Mouse (Mus musculus) kidney, postnatal 25 days (tissue): Measurements from ENCODE around the gene Fgl2.

ENCODE experiments used
- DNase-seq, 2 experiments: peaks; one replicate each; pipeline ENCODE4 v3.0.0; 2021; ENCODE audit warnings: mixed read lengths in 2 of 2

The Fgl2 gene

GRCm38 (mm10) chr5:21384252-21384960, 12.0 kb downstream of the Fgl2 start:
- DNase-seq = no peak

GRCm38 (mm10) chr5:21384976-21385375, 12.5 kb downstream of the Fgl2 start:
- DNase-seq = no peak

- DNase-seq = no peak
These were observed 14.0 kb downstream of the Fgl2 start for GRCm38 (mm10) chr5:21386432-21386831.

DNA sequence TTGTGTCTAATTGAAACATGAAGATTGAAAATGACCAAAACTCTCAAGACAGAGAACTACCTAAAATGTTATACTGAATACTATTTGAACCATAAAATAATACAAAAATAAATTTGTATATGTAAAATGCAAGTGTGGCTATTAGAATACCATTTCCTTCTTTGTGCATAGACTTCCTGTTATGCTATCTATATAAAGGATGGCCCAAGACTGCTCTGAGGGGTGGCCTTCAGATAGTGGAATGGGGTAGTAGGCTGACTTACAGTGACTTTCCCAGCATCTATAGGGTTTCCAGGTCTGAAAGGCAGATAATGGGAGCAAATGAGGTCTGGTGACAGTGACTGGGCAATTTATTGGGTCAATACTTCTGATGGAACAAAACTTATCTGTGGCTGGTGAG, 14.9 kb downstream of the Fgl2 start:
- no peak for DNase-seq

DNA sequence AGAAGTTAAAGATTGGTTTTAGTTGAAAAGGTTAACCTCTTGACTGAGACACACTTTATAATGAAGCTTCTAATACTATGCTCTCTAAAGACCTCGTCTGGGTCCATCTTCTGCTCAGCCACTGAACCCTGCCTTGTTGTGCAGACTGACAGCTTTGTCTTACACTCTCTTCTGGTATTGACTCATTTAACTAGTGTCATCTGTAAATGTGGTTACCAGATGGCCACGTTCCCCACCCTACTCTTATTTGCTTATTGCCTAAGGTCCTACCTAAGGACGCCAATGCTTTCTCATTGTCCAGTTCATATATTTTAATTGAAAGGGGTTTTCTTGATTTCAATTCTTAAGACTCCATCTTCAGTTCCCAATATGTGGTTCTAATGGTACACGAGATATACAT, 16.4 kb downstream of the Fgl2 start:
- no peak for DNase-seq

GRCm38 (mm10) chr5:21391616-21392384, 19.4 kb downstream of the Fgl2 start:
- peak; percentile 85 to 89 for DNase-seq

DNA sequence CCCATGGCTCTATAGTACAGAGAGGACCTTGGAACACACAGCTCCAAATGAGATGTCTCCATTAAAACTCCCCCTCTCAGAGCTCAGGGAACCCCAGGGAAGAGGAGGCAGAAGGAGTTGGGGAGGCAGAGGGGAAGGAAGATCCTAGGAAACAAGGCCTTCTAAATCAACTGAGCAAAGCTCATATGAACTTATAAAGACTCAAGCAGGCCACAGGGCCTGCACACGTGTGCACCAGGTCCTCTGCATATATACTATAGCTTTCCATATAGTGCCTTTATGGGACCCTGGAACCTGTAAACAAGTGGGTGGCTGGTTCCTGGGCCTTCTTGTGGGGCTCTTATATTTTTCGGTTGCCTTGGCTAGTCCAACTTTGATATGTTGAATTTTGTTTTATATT, 22.1 kb downstream of the Fgl2 start:
- no peak for DNase-seq

- DNase-seq = no peak
These were observed 22.9 kb downstream of the Fgl2 start for GRCm38 (mm10) chr5:21395205-21395840.

DNA sequence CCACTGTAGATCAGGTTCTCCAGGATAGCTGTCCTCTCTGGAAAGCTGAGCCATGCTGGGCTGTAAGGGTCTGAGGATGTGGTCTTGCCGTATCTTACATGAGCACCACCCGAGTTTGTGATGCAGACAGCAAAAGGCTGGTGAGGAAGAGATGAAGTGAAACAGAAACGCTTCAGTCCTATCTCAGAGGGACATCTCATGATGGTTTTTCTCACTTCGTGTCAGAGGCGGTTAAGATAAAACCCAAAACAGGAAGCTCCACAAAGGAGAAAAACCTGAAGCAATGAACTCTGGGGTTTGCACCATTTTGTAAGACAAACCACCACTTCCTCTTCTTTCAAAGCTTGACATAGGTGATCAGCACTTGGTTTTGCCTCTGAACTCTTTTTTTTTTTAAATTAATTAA, 38.8 kb downstream of the Fgl2 start:
- DNase-seq = no peak

DNA sequence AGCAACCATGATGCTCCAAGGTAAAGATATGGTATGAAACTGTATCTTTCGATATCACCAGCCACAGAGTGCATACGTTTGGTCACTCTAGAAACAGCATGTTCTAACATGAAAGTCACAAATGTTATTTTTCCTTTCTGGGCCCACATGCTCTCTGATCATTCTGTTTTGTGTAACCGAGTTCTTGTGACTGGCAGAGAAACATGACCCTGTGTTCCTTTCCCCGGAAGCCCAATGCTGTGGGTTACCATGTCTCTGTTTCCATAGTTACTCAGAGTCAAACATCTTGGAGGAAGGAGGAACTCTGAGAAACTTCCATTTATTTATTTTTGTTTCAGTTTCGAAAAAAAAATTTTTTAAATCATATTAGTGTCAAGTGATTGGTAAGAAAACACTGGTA, 39.6 kb downstream of the Fgl2 start:
- DNase-seq = no peak

DNA sequence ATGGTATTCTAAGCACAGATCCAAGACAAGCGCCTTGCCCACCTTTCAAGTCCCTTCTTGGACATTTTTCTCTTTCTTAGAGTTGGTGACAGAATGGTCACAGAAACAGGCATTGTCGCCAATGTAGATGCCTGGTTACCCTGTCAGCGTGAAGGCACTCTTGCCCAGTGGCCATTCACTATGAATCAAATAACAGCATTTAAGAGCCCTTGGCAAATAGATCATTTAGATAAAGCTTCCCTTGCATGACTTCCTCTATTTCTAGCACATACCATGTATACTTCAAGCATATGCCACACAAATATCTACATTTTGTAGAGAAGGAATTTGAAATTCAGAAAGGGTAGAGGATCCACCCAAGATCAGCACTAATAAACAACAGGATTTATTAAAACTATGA, 40.9 kb downstream of the Fgl2 start:
- DNase-seq = no peak

DNA sequence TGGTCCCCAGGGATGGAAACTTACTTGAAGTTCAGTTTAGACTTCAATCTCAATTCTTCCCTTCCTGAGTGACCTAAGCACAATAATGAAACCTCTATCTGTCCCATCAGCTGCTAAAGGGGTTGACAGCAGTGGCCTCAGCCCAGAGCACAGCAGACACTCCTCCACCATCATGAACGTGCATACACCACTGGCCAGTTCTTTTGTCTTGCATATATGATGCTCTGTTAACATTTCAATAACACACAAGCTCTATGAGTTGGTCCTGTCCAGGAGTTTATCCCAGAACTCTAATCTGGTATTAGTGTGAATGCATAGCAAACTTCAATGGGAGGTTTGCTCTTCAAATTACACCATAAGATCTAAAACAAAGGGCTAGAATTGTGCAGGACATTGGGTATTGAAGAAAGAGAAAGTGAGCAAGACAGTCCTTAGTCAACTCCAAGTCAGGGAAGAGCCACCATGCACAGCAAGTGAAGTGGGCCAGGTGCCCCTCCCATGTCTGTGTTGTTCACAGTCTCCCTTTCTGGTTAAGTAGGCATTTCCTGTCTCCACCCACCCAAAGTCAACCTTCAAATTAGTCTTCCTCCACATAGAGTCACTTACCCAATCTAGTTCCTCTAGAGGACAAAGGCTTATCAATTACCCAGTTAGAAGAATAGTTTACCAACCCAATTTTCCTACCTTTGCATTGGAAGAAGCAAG, 41.8 kb downstream of the Fgl2 start:
- DNase-seq = no peak

GRCm38 (mm10) chr5:21418613-21419012, 46.2 kb downstream of the Fgl2 start:
- DNase-seq = no peak

GRCm38 (mm10) chr5:21420609-21421008, 48.2 kb downstream of the Fgl2 start:
- DNase-seq = peak in 1 of 2 experiments; percentile 7

DNA sequence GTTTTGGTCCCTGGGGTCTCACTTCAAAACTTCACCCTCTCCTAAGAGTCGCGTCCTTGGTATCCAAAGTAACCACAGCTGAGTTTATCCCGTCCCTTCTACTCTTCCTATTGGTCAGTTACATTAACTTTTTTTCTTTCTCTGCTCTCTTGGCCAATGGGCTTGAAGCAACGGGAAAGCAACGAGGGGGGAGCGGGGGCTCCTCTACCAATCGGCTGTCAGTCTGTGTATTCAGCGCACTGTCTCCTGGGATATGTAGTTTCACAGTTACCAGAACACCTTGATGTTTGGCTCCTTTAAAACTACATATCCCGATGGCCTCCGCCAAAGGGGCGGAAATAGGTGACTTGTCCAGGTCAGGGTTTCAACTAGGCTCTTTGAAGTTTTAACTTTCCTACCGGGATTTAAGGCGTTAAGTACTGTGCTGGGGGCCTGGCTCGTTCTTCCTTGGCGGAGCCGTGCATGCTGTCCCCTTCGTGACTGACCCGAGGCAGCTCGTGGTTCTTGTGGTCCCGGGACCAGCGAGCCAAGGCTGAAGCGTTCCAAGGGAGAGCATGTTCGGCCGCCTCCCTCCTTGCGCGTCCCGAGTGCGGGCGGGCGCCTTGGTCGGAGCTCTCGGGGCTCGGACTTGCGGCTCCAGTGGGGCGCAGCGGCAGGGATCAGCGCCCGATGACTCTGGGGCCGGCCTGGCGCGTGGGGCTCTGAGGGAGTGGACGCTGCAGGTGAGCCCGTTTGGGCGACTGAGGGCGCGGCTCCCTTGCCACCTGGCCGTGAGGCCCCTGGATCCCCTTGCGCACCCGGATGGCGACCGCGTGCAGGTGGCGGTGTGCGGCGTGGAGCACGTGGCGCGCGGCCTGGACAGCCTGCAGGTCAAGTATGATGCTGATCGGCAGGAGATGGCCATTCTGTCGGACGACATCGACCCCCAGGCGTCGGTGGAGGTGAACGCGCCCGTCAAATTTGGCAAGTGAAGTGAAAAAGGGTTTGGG, 52.5 kb downstream of the Fgl2 start, which contains the start of the genes Ccdc146 and Fam185a:
Ccdc146 (minus strand) TSS at position 64 of the 989 bp plus-strand sequence.
Fam185a (plus strand) TSS at position 345 of the 989 bp plus-strand sequence.
- DNase-seq = peak; percentile 97 to 98

- DNase-seq = no peak
These were observed 54.2 kb downstream of the Fgl2 start for GRCm38 (mm10) chr5:21426666-21427065.
